Comparison of ENCODE assay signal across 10 mouse cellular contexts in the genomic region with DNA sequence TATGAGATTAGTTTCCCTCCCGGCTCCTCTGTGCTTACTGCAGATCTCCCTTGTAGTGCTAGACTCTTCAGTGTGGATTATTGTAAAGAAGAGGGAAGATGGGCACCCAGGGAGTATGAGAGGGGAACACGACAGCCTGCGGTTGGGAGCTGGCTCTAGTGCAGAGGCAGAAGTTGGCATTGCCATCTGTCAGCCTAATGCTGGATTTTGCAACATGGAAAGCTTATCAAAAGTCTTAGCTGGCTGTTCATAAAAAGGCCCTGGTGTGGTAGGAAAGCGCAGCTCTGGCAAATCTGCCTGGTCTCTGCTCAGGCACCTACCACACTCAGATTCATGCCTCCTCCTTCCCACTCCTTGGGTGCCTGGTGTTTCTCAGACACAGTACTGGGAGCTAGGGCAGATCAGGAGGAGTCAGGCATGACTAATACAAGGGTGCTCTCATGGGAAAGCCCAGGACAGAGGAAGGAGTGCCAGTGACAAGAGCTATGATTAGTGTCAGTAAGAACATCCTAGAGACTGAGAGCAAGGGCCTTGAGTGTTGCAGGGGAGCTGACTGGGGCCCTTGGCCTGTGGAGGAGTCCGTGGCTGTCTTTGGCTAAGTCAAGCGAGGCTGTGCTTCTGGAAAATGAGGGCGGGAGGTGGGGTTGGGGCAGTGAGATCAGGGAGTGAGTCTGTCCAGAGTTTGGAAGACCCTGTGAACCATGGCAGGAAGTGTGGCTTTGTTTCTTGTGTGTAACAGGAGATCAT.
A peak's percentile ranks its signal among the peaks of the same experiment; 100 is the strongest.
DNase-seq lines count a peak whose midpoint lies in the region; ATAC-seq and TF ChIP-seq lines count a peak whose summit lies in the region.
"Had no signal": no experiment of that assay in that cellular context is flagged by ENCODE, and none has a peak within 500 bp of the region (broad histone marks: within the 10 kb centered on the region; RNA-seq: fewer than 3 reads in every experiment).

No protein-coding gene starts in this region.

- H3K4me1 ChIP-seq in embryonic facial prominence, embryonic 12.5 days: peaks cover 36% of the 10 kb centered on the region
- H3K4me1 ChIP-seq in midbrain, postnatal 0 days (ENCODE audit: insufficient read depth, low read length): peaks cover 22% of the 10 kb centered on the region
- H3K4me1 ChIP-seq: intestine, embryonic 15.5 days had no signal

- no peak overlapping the region for H3K4me3 ChIP-seq in layer of hippocampus, adult 2 months
- no peak overlapping the region for H3K4me3 ChIP-seq in embryonic facial prominence, embryonic 12.5 days
- H3K4me3 ChIP-seq in midbrain, postnatal 0 days (ENCODE audit: low read depth, low read length): no peak overlapping the region
- H3K4me3 ChIP-seq: embryonic facial prominence, embryonic 15.5 days; intestine, embryonic 15.5 days had no signal

- WGBS in embryonic facial prominence, embryonic 12.5 days: 57% methylated on average over 7 of the region's 7 CpGs
- 52% methylated on average over 7 of the region's 7 CpGs for whole genome bisulfite sequencing in midbrain, postnatal 0 days

- TF ChIP-seq CTCF in layer of hippocampus, adult 2 months (conservative IDR thresholded peaks at IDR 0.05): no peak
- TF ChIP-seq CTCF in midbrain, postnatal 0 days (IDR thresholded peaks at IDR 0.05): no peak

- no peak overlapping the region for H3K9ac ChIP-seq in embryonic facial prominence, embryonic 12.5 days
- no peak overlapping the region for H3K9ac ChIP-seq in midbrain, postnatal 0 days (replicated peaks; ENCODE audit: low read length, poor library complexity, severe bottlenecking)
- H3K9ac ChIP-seq: embryonic facial prominence, embryonic 15.5 days; intestine, embryonic 15.5 days had no signal

- 0 out of 2 replicates have a peak, but pooled peaks cover 14% of the 10 kb centered on the region for H3K36me3 ChIP-seq in embryonic facial prominence, embryonic 12.5 days
- H3K36me3 ChIP-seq in midbrain, postnatal 0 days (ENCODE audit: insufficient read depth, low read length): peaks cover 3% of the 10 kb centered on the region; the same call in 1 of the 2 replicates

- H3K27me3 ChIP-seq in embryonic facial prominence, embryonic 12.5 days: no peaks in the 10 kb centered on the region
- H3K27me3 ChIP-seq in midbrain, postnatal 0 days (ENCODE audit: insufficient read depth, low read length): no peaks in the 10 kb centered on the region
- H3K27me3 ChIP-seq: embryonic facial prominence, embryonic 15.5 days; intestine, embryonic 15.5 days had no signal

- H3K27ac ChIP-seq in layer of hippocampus, adult 2 months: peak overlapping the region; percentile 67
- peak overlapping the region; percentile 18; the same call in 1 of the 2 replicates for H3K27ac ChIP-seq in embryonic facial prominence, embryonic 12.5 days
- peak overlapping the region; percentile 21 for H3K27ac ChIP-seq in midbrain, postnatal 0 days (ENCODE audit: low read depth, low read length)
- H3K27ac ChIP-seq: embryonic facial prominence, embryonic 15.5 days; intestine, embryonic 15.5 days had no signal

- peak; percentile 55 for ATAC-seq in frontal cortex, adult (ENCODE audit: low TSS enrichment)
- ATAC-seq in embryonic facial prominence, embryonic 12.5 days (ENCODE audit: insufficient number of reproducible peaks, insufficient read depth, low FRiP score, low TSS enrichment): no peak
- ATAC-seq in midbrain, postnatal 0 days (ENCODE audit: low FRiP score): no peak
- ATAC-seq: intestine, embryonic 15.5 days had no signal

- H3K9me3 ChIP-seq in embryonic facial prominence, embryonic 12.5 days: no peaks in the 10 kb centered on the region
- H3K9me3 ChIP-seq in midbrain, postnatal 0 days (ENCODE audit: low read length): no peaks in the 10 kb centered on the region
- H3K9me3 ChIP-seq: embryonic facial prominence, embryonic 15.5 days; intestine, embryonic 15.5 days had no signal

- DNase-seq in frontal cortex, postnatal 14 days (ENCODE audit: low spot score in 2 of 2): no peak
- DNase-seq in layer of hippocampus, adult 2 months (ENCODE audit: low spot score in 2 of 2): no peak
- DNase-seq in layer of hippocampus, postnatal 10 days (ENCODE audit: low spot score in 2 of 2): no peak
- no peak for DNase-seq in midbrain, postnatal 0 days (ENCODE audit: low spot score)
- no peak for DNase-seq in c-Kit-positive CD71-positive TER-119-positive erythroid progenitor cells, embryonic 14.5 days (ENCODE audit: low spot score)
- no peak for DNase-seq in yolk sac, embryonic 10.5 days (ENCODE audit: low spot score)

- H3K4me2 ChIP-seq in embryonic facial prominence, embryonic 12.5 days (replicated peaks): no peak overlapping the region
- H3K4me2 ChIP-seq in midbrain, postnatal 0 days (ENCODE audit: low read depth, low read length, poor library complexity, severe bottlenecking): no peak overlapping the region
- H3K4me2 ChIP-seq: embryonic facial prominence, embryonic 15.5 days; intestine, embryonic 15.5 days had no signal
